Mouse (Mus musculus) brain, embryonic 14.5 days (tissue): ENCODE measurements at regions not wholly inside any gene's neighbourhood (a gene's known extent, or its start where the extent isn't known, plus 50 kb on each side); places are given as distances from the start of the nearest gene placed in this dataset.

Experiments
- CTCF ChIP-seq: fragments of 200-500 bp; IDR thresholded peaks from 2 replicates; pipeline ENCODE4 v1.5.1; 2012; ENCODE audit warnings: inconsistent platforms, mild to moderate bottlenecking, moderate library complexity, borderline replicate concordance; ENCODE audit not compliant: insufficient read depth, insufficient read length; ENCODE audit errors: extremely low read depth
- POLR2A ChIP-seq: fragments of 200-500 bp; IDR thresholded peaks from 2 replicates; pipeline ENCODE4 v1.6.1; 2012; ENCODE audit warnings: mild to moderate bottlenecking, inconsistent platforms, borderline replicate concordance; ENCODE audit not compliant: poor library complexity, insufficient read depth, insufficient read length, severe bottlenecking; ENCODE audit errors: extremely low read depth

DNA sequence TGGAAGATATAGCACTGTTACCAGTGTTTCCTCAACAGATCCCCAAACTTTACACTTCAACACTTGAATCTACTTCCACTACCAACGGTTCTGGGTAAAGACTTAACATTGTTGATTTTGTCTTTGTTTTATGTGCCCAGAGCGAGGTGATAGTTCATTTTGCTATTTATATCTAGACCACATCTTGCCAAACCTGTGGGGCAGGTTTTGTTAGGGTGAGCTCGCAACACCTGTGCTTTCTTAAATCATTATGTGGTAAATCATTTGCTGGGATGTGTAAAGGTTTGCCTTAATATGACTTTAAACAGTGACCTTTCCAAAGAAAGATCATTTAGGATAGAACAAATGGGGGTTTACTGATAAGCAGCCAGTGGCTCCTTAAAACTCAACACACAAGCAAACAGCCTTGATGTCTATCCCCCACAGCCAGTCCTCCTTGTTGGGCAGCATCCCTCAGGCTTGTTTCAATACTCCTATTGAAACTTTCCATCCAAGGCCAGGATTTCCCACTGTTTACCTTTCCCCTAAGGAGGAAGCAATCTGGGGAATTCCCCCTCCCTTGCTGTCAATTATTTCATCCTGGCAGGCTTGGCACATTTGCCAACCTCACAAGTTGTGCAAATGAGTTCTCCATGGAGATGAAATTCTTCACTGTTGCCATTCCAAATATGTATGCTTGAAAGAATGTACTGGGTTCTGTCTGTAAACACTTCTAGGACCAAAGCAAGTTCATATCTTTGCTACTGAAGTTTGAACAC is 101.1 kb upstream of the Speer4f2 start:
- TF ChIP-seq CTCF (no peak), POLR2A (no peak)
